Mouse (Mus musculus) brain, embryonic 18.5 days (tissue): Measurements from ENCODE around the gene Actl6b.

ENCODE experiments used
- DNase-seq: peaks from one replicate; pipeline ENCODE4 v3.0.0-alpha.2; 2012; ENCODE audit warnings: low read depth, low spot score

Gene Actl6b

DNA sequence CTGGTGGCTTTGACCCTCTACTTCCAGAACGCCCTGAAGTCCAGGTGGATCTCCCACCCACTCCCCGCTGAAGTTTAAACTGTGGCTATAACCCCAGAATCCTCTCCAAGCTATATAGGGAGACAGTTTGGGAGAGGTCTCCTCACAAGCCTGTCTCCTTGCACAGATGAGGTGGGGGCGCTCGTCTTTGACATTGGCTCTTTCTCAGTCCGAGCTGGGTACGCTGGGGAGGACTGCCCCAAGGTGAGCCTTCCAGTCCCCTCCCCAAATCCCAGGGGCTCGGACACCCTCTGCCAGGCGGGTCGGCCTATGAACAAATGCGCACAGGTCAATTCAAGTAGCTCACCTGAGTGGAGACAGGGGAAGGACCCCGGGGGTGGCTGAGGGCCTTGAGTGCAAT, 581 bp downstream of the Actl6b start:
- no peak for DNase-seq

DNA sequence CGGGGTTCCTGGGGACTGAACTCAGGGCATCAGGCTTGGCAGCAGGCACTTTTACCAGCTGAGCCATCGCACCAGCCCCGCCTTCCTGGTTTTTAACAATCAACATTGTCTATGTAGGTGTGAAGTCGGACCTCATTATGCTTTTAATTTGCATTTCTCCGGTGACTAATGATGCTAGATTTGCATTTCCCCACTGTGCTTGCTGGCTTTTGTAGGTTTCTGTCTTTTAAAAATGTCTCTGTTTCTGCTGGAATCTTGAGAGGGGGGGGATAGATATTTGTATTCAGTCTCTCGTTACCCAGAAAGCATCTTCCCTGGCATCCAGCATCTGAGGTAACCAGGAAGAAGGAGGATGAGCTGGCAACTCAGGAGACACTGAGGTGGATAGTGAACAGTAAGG, 8.2 kb downstream of the Actl6b start:
- no peak for DNase-seq

DNA sequence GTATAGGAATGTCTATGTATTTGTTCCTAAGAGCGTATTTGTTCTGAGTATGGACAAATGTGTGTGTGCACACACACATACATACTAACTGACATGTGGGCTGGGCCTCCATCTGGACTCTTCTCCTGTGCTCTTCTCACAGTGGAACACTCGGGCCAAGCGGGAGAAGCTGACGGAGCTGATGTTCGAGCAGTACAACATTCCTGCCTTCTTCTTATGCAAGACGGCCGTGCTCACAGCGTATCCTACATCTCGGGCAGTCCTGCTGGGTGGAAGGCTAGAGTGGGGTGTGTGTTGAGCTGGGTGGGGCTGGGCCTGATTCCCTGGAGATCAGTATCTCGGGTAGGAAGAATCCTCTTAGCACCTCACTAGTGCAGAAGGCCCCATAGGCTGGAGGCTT, 9.6 kb downstream of the Actl6b start:
- DNase-seq, result no peak

DNA sequence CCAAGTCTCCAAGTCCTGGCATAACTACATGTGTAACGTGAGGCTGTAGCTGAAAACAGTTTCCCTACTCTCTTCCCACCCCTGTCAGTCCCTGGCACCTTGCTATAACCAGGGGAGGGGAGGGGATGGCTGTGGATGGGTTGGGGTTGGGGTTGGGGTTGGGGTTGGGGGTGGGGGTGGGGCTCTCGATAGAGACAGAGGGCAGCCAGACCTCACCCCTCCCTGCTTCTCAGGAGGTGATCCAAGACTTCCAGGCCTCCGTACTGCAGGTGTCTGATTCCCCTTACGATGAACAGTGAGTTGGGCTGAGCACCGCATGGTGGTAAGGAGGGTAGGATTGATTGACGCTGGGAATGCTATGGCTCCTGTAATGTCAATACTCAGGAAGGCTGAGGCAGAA, 12.4 kb downstream of the Actl6b start:
- DNase-seq, result no peak

DNA sequence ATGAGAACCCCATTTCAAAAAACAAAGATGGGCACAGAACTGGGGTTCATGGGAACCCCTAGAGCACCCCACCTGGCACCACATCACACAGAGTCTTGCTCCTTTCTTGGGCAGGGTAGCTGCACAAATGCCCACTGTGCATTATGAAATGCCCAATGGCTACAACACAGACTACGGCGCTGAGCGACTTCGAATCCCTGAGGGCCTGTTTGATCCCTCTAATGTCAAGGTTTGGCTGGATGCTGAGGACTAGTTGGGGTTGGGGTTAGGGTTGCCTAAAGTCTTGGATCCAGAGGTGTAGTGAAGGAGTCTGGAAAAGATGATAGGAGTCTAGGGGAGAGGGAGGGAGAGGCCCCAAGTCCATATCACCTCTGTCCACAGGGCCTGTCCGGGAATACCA, 13.1 kb downstream of the Actl6b start:
- no peak for DNase-seq

DNA sequence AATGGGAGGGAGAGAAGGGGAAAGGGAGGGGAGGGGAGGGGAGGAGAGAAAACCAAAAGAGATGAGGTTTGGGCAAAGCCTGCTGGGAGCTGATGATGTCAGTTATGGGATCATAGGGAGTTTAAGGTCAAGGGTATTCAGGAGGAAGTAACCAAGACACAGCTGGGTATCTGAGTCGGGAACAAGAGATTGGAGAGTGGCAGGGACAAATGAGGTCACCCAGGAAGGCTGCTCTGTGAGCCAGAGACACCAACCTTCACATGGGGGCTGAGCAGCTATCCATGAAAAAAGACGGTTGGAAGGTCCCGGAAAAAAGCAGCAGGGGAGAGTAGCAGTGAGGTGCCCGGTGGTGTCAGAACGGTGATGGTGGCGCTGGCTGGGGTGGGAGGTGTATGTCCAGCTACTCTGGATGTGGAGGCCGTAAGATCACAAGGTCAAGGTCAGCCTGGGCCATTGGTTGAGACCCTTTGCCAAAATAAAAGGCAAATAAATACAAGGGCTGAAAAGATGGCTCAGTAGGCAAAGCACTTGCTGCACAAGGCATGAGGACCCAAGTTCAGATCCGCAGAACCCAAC, 15.0 kb downstream of the Actl6b start:
- DNase-seq, result no peak

DNA sequence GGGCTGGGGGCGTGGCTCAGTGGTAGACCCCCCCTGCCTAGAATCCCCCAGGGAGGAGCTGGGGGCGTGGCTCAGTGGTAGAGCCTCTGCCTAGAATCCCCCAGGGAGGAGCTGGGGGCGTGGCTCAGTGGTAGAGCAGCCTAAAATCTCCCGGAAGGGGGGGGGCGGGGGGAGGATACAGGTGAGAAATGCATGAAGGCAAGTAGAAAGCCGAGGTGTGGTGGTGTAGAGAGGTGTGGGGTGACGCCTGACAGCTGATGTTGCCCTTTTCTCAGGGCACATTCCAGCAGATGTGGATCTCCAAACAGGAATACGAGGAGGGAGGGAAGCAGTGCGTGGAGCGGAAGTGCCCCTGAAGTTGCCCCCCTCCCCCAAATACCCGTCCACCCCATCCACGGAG, 15.7 kb downstream of the Actl6b start:
- DNase-seq, result no peak

DNA sequence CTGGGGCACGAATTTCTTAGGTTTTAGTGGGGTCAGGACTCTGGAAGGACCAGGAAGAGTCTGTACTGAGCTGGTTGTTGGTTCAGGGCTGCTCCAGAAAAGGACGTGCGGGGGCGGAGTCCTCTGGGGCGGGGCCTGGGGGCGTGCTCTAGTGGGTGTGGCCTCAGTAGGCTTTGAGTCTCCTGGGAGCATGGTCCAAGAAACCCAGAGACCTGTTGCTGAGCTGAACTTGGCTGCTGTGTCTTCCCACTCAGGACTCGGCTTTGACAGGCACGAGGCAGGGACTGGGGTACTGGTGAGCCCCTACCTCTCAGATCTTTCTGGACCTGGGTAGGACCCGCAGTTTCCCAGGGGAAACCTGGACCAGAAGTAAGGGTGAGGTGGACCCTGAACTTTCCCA, 16.3 kb downstream of the Actl6b start, which contains the start of gene Tfr2:
Gene Tfr2, plus strand, starts transcription at position 176 of the 400 bp plus-strand sequence.
- no peak for DNase-seq

DNA sequence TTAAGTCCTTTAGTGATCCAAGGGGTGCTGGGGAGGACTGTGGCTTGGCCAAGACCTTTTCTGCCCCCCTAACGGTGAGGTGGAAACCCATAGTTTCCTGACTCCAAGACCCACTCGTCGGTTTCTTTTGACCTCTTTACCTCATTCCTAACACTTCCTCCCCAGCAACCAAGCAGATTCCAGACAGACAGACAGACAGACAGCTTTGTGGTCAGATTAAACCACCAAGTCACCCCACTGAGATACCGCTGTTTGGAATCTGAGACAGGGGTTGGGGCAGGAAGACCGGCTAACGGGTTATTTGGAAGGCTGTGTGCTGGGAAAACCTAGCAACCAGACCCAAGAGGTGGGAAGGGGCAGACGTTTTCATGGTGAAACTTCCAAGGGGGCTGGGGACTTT, 16.9 kb downstream of the Actl6b start:
- DNase-seq, result no peak

DNA sequence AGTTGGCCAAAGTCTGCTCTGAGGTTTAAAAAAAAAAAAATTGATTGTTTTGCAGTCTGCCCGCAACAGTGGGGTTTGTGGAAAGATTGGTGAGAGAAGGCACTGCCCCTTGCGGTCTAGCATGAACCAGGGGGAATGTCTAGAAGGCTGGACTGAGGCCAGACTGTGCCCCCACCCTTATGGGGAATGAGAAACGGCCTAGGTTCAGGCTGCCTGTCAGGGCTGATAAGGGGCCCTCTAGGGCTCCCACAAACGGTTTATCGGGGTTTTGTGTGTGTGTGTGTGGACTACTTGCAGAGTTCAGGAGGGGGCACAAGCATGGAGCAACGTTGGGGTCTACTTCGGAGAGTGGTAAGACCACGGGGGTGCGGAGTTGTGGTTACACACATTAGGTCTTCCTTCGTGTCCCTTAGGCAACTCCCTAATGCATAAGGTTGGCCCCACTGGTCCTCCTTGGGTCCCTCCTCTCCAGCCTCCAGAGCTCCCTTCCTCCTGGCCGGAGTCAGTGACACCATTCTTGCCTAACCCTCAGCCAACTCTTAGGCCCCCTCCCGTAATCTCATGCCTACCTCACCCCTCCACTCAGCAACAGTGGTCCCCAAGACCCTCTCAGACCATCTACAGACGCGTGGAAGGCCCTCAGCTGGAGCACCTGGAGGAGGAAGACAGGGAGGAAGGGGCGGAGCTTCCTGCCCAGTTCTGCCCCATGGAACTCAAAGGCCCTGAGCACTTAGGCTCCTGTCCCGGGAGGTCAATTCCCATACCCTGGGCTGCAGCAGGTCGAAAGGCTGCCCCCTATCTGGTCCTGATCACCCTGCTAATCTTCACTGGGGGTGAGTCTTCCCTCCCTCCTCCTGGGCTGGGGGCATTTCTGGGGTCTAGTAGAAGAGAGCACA, 17.6 kb downstream of the Actl6b start:
- DNase-seq, result no peak

DNA sequence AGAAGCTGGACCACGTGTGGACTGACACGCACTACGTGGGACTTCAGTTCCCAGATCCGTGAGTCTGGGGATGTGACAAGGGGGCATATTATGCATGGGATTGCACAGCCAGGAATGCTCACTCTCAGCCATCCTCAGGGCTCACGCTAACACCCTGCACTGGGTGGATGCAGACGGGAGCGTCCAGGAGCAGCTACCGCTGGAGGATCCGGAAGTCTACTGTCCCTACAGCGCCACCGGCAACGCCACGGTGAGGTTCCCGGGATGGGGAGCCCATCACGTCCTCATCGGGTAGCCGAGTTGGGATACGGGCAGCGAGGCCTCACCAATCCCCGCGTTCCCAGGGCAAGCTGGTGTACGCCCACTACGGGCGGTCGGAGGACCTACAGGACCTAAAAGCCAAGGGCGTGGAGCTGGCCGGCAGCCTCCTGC, 21.2 kb downstream of the Actl6b start:
- DNase-seq, result no peak

DNA sequence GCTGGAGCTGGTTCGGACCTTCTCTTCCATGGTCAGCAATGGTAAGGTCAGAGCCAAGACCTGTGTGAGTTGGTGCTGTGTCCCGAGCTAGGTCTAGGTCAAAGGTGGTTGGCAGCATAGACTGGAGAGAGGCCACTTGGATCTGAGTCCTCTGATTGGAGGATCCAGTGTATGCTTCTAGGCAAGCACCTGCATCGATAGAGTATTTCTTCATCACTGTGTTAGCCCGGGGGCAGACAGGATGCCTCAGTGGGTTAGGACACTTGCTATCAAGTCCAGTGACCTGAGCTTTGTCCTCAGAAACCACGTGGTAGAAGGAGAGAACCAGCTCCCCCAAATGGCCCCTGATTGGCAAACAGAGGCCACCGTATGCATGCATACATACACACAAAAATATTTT, 26.9 kb downstream of the Actl6b start:
- no peak for DNase-seq

DNA sequence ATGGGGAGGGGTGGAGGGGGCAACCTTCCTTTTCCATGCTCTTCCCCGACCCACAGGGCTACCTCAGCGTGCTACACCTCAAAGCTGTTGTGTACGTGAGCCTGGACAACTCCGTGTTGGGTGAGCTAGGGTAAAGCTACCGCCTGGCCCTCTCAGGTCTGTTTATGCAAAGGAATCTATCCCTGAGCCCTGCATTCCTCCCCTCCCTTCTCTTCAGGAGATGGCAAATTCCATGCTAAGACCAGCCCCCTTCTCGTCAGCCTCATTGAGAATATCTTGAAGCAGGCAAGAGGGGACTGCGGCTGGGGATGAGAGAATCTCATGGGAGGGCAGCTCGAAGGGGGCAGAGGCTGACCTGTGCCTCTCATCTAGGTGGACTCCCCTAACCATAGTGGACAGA, 29.4 kb downstream of the Actl6b start:
- no peak for DNase-seq

DNA sequence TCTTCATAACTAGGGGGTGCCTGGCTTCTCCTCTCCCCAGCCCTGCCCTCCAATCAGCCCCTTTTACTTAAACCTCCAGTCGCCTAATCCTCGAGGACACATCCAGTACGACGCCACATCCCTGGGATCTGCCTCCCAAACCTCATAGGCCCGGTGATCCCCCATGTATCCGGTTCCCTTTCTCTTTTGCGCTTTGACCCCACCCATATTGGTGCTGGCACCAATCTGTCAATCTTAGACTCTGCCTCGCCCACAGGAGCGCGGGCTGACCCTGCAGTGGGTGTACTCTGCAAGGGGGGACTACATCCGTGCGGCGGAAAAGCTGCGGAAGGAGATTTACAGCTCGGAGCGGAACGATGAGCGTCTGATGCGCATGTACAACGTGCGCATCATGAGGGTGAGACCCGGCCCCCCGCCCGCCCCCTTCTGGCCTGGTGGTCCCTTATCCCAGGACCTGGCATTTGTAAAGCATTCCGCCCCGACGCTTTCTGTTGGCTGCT, 30.4 kb downstream of the Actl6b start:
- peak; percentile 78 for DNase-seq

DNA sequence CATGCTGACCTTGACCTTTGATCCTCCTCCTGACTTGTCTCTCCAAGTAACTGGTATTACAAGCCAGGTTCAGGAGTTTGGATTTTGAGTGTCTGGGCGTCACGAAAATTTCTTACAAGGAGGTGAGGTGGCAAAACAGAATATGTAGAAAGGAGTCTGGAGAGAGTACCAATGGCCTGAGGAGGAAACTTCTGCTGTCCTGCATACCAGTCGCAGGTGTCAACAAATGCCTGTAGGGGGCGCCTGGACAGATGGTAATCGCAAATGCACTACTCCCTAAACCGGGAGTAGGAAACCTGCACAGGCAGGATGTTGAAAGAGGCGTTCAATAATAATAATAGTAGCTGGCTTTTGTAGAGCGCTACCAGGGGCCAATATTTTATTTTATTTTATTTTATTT, 31.7 kb downstream of the Actl6b start:
- no peak for DNase-seq

DNA sequence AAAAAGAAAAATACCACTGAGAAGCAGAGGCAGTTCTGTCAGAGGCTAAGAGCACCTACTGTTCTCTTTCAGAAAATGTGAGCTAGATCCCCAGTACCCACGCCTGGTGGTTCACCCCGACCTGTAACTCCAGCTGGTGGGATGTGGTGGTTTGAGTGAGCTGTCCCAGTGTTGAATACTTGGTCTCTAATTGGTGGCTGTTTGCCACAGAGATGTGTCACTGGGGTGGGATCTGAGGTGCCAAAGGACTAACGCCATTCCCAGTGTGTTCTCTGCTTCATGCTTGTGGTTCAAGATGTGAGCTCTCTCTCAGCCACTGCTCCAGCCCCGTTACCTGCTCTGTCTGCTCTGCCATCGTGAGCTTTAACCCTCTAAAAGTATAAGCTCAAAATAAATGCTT, 37.2 kb downstream of the Actl6b start:
- DNase-seq, result no peak

DNA sequence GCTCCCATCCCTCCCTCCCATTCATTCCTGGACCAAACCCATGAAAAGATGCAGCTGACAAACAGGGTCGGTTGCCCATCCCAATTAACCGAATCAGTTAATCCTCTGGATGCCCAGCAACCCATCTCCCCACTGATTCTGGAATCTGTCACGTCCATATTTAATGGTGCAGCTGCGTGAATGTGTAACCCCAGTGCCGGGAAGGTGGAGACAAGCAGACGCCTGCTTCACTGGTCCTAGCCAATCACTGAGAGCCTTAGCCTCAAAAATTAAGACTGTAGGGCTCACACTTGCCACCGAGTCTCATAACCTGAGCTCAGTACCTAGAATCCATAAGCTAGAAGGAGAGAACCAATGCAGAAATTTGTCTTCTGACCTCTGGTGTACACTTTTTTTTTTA, 42.6 kb downstream of the Actl6b start:
- DNase-seq, result no peak

DNA sequence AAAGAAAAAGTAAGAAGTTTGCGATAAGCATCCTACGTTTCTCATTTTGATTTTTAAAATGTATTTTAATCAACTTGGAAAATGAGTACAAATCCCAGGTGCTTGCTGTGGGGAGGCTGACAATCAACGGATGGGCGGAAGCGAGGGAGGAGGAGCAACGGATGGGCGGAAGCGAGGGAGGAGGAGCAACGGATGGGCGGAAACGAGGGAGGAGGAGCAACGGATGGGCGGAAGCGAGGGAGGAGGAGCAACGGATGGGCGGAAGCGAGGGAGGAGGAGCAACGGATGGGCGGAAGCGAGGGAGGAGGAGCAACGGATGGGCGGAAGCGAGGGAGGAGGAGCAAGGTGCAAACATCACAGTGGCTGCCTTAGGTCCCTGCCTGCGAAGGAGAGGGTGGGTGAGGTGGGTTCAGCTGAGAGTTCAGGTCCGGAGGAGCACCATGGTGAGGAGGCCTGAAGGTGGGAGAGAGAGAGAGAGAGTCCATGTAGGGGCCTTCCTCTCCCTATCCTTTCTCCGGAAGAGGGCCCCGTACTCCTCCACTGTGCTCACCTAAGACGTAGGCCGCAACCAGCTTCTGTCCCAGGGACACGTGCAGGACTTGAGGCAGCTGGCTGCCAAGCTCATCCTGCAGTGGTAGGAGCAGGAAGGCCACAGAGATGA, 43.4 kb downstream of the Actl6b start:
- DNase-seq, result no peak

DNA sequence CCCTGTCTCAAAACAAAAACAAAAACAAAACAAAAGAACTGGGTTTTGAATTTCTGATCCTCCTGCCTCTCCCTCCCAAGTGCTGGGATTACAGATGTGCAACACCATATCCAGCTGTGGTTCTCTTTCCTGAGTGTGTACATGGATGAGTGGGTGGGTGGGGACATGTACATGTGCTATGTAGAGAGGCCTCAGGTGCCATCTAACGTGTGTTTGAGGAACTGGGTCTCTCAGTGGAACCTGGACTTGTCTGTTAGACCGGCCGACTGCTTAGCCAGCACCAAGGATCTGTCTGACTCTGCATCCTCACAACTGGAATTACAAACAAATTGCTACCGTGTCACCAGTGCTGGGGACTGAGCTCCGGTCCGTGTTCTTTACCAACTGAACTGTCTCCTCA, 44.3 kb downstream of the Actl6b start:
- no peak for DNase-seq

DNA sequence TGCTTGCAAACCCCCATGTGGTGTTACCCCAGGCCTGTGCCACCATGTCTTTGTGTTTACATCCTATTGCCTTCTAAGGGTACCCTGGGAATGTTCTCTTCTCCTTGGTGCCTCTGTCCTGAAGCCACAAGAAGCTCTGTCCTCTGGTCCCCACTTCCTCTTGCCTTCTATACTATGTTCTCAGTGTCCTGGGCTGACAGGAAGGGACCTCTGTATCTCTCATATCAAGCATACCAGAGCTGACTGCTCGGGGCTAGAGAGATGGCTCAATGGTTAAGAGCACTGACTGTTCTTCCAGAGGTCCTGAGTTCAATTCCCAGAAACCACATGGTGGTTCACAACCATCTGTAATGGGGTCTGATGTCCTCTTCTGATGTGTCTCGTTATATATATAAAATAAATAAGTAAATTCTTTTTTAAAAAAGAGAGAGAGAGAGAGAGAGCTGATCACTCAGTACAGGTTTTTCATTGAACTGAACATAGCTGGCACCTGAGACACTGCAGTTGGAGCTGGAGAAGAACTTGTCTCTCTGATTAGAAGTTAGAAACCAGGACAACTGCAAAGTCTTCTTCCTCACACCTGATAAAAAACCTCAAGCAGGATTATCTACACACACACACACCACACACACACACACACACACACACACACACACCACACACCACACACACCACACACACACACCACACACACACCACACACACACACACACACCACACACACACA, 44.9 kb downstream of the Actl6b start:
- no peak for DNase-seq

DNA sequence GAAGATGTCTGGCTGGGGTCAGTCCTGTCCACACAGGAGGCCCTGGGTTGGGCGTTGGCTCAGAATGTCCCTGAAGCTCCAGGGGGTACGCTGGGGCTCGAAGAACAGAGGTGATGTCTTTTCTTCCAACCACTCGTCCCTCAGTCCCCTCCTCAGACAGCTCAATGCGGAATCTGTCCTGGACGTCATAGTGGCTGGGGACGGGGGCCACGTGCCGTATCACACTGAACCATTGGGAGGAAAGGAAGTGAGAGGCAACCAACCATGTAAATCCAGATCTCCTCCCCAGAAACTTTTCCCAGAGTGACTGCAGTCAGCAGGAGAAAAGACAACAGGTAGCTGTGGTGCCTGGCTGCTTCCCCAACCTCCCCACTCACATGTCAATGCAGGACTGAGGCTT, 46.3 kb downstream of the Actl6b start:
- no peak for DNase-seq

DNA sequence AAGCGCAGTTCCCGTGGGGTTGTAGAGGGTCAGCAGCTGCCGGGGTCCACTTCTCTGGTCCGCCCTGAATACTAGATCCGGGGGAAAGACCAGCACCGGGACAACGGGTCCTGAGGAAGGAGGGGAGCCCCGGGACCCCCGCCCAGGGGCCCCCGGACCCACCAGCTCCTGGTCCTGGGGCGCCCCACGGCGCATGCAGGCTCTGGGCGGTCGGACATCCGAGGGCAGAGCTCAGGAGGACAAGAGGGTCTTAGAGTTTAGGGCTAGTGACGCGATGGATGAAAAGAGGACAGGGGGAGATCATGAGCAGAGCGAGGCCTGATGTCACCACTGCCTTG, 46.9 kb downstream of the Actl6b start:
- DNase-seq, result no peak
